Mouse (Mus musculus): ENCODE measurements around the gene Olfr791.

Gene Olfr791

GRCm38 (mm10) chr10:129521492-129521891 lies at the start of gene Olfr791:
Olfr791 (plus strand) TSS chr10:129521792.
- no peak for DNase-seq

GRCm38 (mm10) chr10:129473256-129473655 lies 48.3 kb upstream of the Olfr791 start:
- DNase-seq = no peak

DNA sequence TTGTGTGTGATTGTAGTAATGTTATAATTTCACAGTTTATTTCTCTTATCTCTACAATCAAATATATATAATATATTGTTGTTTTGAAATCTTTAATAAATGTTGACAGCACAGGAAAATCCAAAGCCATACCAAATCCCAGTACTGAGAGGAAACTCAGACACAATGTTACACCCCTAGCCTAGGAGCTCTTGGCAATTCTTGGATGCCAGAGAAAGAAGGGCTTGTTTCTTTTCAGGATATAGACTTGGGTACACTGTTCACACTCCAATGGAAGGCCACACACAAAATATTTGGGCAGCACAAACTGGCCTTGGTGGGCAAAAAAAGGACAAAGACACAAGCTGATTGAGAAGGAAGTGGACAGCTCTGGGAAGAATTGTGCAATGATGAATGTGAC lies 47.9 kb upstream of the Olfr791 start:
- DNase-seq = no peak

- no peak for DNase-seq
These were observed 37.1 kb upstream of the Olfr791 start, which contains the start of gene Olfr789 for GRCm38 (mm10) chr10:129484452-129484851. Olfr789 (plus strand) TSS chr10:129484752.

DNA sequence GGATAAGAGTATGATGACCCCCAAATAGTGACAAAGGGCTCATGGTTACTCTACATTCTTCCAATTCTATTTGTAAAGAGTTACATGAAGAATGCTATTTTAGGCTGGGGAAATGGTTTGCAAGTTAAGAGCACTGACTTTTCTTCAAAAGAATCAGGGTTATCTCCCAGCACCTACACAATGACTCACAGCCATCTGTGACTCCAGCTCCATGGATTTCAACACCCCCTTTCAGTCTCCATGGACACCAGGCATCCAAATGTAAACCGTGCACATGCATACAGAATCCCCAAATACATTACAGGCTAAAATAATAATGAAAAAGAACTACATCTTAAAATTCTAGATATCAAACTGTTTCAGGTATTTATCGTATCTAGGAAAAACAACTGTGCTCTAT lies 31.5 kb upstream of the Olfr791 start:
- DNase-seq = no peak

DNA sequence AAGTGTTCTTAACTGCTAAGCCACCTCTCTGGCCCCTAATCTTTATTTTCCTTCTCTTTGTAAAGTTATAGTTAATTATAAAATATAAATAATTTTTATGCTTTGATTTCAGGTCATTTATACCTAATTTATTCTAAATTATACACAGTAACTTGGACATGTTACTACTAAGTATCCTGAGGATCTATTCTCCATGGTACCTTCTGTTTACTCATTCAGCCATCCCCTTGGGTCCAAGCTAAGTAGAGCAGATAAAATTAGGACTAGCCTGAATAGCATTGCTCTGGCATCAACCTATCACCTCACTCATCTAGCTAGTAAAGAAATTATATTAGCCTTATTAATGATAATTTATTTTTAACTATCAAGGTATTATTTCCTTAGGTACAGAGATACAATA lies 23.4 kb upstream of the Olfr791 start, which contains the start of gene Olfr790:
Olfr790 (plus strand) TSS at position 301 of the 400 bp plus-strand sequence.
- no peak for DNase-seq

DNA sequence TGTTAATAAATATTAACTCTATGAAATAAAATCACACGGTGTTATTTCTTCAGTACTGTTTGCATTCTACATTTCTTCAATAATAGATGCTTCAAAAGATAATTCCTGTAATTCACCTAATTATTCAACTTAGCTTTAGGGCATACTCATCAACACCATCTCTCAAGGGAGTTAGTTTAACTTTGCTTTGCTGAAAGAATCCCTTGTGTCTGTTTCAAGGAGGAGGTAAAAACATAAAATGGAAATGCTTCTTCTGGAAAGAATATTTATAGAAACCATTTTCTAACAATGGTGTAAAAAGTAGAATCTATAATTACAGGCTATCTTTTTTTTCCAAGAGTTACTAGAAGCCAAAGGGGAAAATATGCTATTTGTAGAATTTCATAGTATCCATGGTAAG lies 17.3 kb downstream of the Olfr791 start, which contains the start of gene Olfr792:
Olfr792 (plus strand) TSS at position 301 of the 400 bp plus-strand sequence.
- no peak for DNase-seq

- DNase-seq = peak; percentile 21 to 38
These were observed 27.8 kb downstream of the Olfr791 start for GRCm38 (mm10) chr10:129549354-129549753.

GRCm38 (mm10) chr10:129567355-129567754 lies 45.8 kb downstream of the Olfr791 start, which contains the start of gene Olfr794:
Olfr794 (plus strand) TSS chr10:129567655.
- DNase-seq = no peak

DNA sequence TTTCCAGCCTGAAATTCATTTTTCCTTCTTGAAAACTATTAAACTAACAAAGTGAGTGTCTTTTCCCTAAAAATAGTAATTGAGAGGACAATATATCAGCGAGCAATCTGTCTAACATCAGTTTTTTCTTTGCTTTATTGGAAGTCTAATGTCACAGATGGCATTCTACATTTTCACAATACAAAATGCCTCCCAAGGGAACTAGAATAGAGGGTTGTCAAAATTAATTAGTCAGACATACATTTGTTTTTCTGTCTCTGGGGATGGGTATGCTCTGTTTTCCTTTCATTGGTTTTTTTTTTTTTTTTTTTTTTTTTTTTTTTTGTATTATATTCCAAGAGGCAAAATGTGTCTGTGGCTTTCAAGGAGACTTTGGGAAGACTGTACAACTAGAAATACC lies 55.5 kb downstream of the Olfr791 start:
- no peak for DNase-seq

Measured in cerebellum, postnatal 10 days (tissue).